Mouse (Mus musculus): ENCODE data around the gene Hspa12b. TPM values are rescaled to one million over a fixed set of nuclear protein-coding genes. Genes with fewer than 3 reads are reported as not detected.
A peak's percentile ranks its signal among the peaks of the same experiment; 100 is the strongest.

The Hspa12b gene
- polyA plus RNA-seq, 1 experiment = 7.8 TPM

- Histone ChIP-seq H3K36me3 (ENCODE audit: control insufficient read depth, insufficient read depth, low read length) (no peaks in the 10 kb centered on the region), H3K27ac (ENCODE audit: insufficient read depth, low read depth, low read length) (no peak overlapping the region), H3K27me3 (replicated peaks; ENCODE audit: control insufficient read depth, insufficient read depth, low read length) (no peaks in the 10 kb centered on the region), H3K4me3 (ENCODE audit: insufficient read depth, low read depth, low read length) (no peak overlapping the region), H3K4me1 (ENCODE audit: control insufficient read depth, insufficient read depth, low read length) (0 out of 2 replicates have a peak, but pooled peaks cover 2% of the 10 kb centered on the region)
- DNase-seq = no peak
- 82% methylated on average over 8 of the region's 8 CpGs for WGBS
- TF ChIP-seq CTCF (conservative IDR thresholded peaks at IDR 0.05; ENCODE audit: insufficient read depth, insufficient read length, low read depth, low read length) (no peak), POLR2A (IDR thresholded peaks at IDR 0.05; ENCODE audit: low read depth, low read length) (no peak)
These were observed 14.4 kb downstream of the Hspa12b start for GRCm38 (mm10) chr2:131141336-131141986.

- 36% methylated on average over 18 of the region's 18 CpGs for WGBS
- DNase-seq = peak; percentile 79
- H3K27me3 ChIP-seq (replicated peaks; ENCODE audit: control insufficient read depth, insufficient read depth, low read length) = no peaks in the 10 kb centered on the region
- H3K36me3 ChIP-seq (ENCODE audit: control insufficient read depth, insufficient read depth, low read length) = no peaks in the 10 kb centered on the region
- H3K4me3 ChIP-seq (ENCODE audit: insufficient read depth, low read depth, low read length) = no peak overlapping the region
- TF ChIP-seq CTCF (conservative IDR thresholded peaks at IDR 0.05; ENCODE audit: insufficient read depth, insufficient read length, low read depth, low read length) (peak; percentile 75), POLR2A (IDR thresholded peaks at IDR 0.05; ENCODE audit: low read depth, low read length) (no peak)
- no peak overlapping the region for H3K27ac ChIP-seq (ENCODE audit: insufficient read depth, low read depth, low read length)
- H3K4me1 ChIP-seq (ENCODE audit: control insufficient read depth, insufficient read depth, low read length) = 0 out of 2 replicates have a peak, but pooled peaks cover 2% of the 10 kb centered on the region
These were observed 15.5 kb downstream of the Hspa12b start for GRCm38 (mm10) chr2:131142592-131142991.

GRCm38 (mm10) chr2:131143007-131143780 lies 16.1 kb downstream of the Hspa12b start:
- Histone ChIP-seq H3K36me3 (ENCODE audit: control insufficient read depth, insufficient read depth, low read length) (no peaks in the 10 kb centered on the region), H3K27ac (ENCODE audit: insufficient read depth, low read depth, low read length) (no peak overlapping the region), H3K4me3 (ENCODE audit: insufficient read depth, low read depth, low read length) (no peak overlapping the region), H3K27me3 (replicated peaks; ENCODE audit: control insufficient read depth, insufficient read depth, low read length) (no peaks in the 10 kb centered on the region), H3K4me1 (ENCODE audit: control insufficient read depth, insufficient read depth, low read length) (0 out of 2 replicates have a peak, but pooled peaks cover 2% of the 10 kb centered on the region)
- WGBS = 81% methylated on average over 22 of the region's 22 CpGs
- TF ChIP-seq CTCF (conservative IDR thresholded peaks at IDR 0.05; ENCODE audit: insufficient read depth, insufficient read length, low read depth, low read length) (no peak), POLR2A (IDR thresholded peaks at IDR 0.05; ENCODE audit: low read depth, low read length) (no peak)
- DNase-seq = no peak

GRCm38 (mm10) chr2:131145121-131145520 lies 18.0 kb downstream of the Hspa12b start:
- H3K4me3 ChIP-seq (ENCODE audit: insufficient read depth, low read depth, low read length) = no peak overlapping the region
- no peaks in the 10 kb centered on the region for H3K27me3 ChIP-seq (replicated peaks; ENCODE audit: control insufficient read depth, insufficient read depth, low read length)
- no peaks in the 10 kb centered on the region; the same call in 1 of the 2 replicates for H3K4me1 ChIP-seq (ENCODE audit: control insufficient read depth, insufficient read depth, low read length)
- H3K27ac ChIP-seq (ENCODE audit: insufficient read depth, low read depth, low read length) = no peak overlapping the region
- 77% methylated on average over 13 of the region's 13 CpGs for WGBS
- no peak for DNase-seq
- no peaks in the 10 kb centered on the region for H3K36me3 ChIP-seq (ENCODE audit: control insufficient read depth, insufficient read depth, low read length)
- TF ChIP-seq POLR2A (IDR thresholded peaks at IDR 0.05; ENCODE audit: low read depth, low read length) (no peak), CTCF (conservative IDR thresholded peaks at IDR 0.05; ENCODE audit: insufficient read depth, insufficient read length, low read depth, low read length) (no peak)

GRCm38 (mm10) chr2:131145536-131145935 lies 18.5 kb downstream of the Hspa12b start:
- H3K4me3 ChIP-seq (ENCODE audit: insufficient read depth, low read depth, low read length) = no peak overlapping the region
- no peak overlapping the region for H3K27ac ChIP-seq (ENCODE audit: insufficient read depth, low read depth, low read length)
- no peak for DNase-seq
- WGBS = 88% methylated on average over 2 of the region's 2 CpGs
- TF ChIP-seq POLR2A (IDR thresholded peaks at IDR 0.05; ENCODE audit: low read depth, low read length) (no peak), CTCF (conservative IDR thresholded peaks at IDR 0.05; ENCODE audit: insufficient read depth, insufficient read length, low read depth, low read length) (no peak)
- no peaks in the 10 kb centered on the region for H3K27me3 ChIP-seq (replicated peaks; ENCODE audit: control insufficient read depth, insufficient read depth, low read length)
- H3K36me3 ChIP-seq (ENCODE audit: control insufficient read depth, insufficient read depth, low read length) = no peaks in the 10 kb centered on the region
- H3K4me1 ChIP-seq (ENCODE audit: control insufficient read depth, insufficient read depth, low read length) = no peaks in the 10 kb centered on the region; the same call in 1 of the 2 replicates

- TF ChIP-seq POLR2A (IDR thresholded peaks at IDR 0.05; ENCODE audit: low read depth, low read length) = no peak
- TF ChIP-seq CTCF (conservative IDR thresholded peaks at IDR 0.05; ENCODE audit: insufficient read depth, insufficient read length, low read depth, low read length) = no peak
- 83% methylated on average over 21 of the region's 21 CpGs for WGBS
- Histone ChIP-seq H3K4me1 (ENCODE audit: control insufficient read depth, insufficient read depth, low read length) (no peaks in the 10 kb centered on the region; the same call in 1 of the 2 replicates), H3K27me3 (replicated peaks; ENCODE audit: control insufficient read depth, insufficient read depth, low read length) (no peaks in the 10 kb centered on the region), H3K4me3 (ENCODE audit: insufficient read depth, low read depth, low read length) (no peak overlapping the region), H3K36me3 (ENCODE audit: control insufficient read depth, insufficient read depth, low read length) (no peaks in the 10 kb centered on the region), H3K27ac (ENCODE audit: insufficient read depth, low read depth, low read length) (no peak overlapping the region)
- no peak for DNase-seq
These were observed 19.3 kb downstream of the Hspa12b start for GRCm38 (mm10) chr2:131146193-131147042.

Data from kidney, adult 2 months (tissue).